Mouse (Mus musculus) lung, adult 2 months (tissue): ENCODE measurements around the gene Foxq1.

Experiments
- CTCF ChIP-seq: fragments of 200-500 bp; IDR thresholded peaks from 2 replicates; pipeline ENCODE4 v1.5.1; 2011; ENCODE audit warnings: mild to moderate bottlenecking, low read length, control low read depth; ENCODE audit not compliant: insufficient read depth
- POLR2A ChIP-seq: fragments of 200-500 bp; IDR thresholded peaks from 2 replicates; pipeline ENCODE4 v1.6.1; 2011; ENCODE audit warnings: low read depth, mild to moderate bottlenecking, control low read depth, low read length, borderline replicate concordance; ENCODE audit errors: extremely low read depth

DNA sequence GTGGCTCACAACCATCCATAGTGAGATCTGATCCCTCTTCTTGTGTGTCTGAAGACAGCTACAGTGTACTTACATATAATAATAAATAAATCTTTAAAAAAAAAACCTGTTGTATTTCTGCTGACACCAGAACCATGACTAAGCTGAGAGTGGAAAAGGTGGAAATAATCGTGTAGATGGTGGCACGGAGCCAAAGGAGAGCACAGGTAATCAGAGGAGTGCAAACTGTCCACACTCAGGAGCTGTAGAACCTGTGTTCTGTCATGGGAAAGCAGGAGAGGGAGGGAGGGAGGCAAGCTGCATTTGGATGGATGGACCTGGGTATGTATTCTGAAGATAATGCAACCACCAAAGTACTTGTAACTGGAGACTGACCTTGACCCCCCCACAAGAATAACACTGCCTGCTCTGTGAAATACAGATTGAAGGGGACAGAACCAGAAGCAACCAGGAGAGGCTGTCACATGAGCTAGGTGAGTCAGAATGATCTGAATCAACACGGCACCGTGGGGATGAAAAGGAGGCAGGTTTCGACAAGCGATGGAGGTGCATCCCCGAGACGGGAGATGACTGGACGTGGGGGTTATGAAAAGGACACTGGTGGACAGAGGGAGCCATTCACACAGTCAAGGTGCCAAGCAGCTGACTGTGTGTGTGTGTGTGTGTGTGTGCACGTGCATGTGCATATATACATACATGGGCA, 17.0 kb downstream of the Foxq1 start:
- no peak for TF ChIP-seq POLR2A
- TF ChIP-seq CTCF: no peak
